12 mouse cellular contexts compared by ENCODE assay signal in genomic region chr11:102288913-102289312, GRCm38 (mm10). TPM values are rescaled to one million over a fixed set of nuclear protein-coding genes. Genes with fewer than 3 reads are reported as not detected.
DNase-seq lines count a peak whose midpoint lies in the region; ATAC-seq and TF ChIP-seq lines count a peak whose summit lies in the region.
"Had no signal": no experiment of that assay in that cellular context is flagged by ENCODE, and none has a peak within 500 bp of the region (broad histone marks: within the 10 kb centered on the region; RNA-seq: fewer than 3 reads in every experiment).

No protein-coding gene starts in this region.

- H3K9ac ChIP-seq in embryonic facial prominence, embryonic 15.5 days: no peak overlapping the region
- H3K9ac ChIP-seq in liver, embryonic 13.5 days: peak overlapping the region; percentile 8; the same call in 1 of the 2 replicates

- no peak for TF ChIP-seq CTCF in layer of hippocampus, adult 2 months (conservative IDR thresholded peaks at IDR 0.05)

- intact Hi-C loops in gastrocnemius, postnatal 14 days (cut with DNase I; ENCODE audit: low total_unique reads): no loop called here

- H3K36me3 ChIP-seq in embryonic facial prominence, embryonic 15.5 days: peaks cover 64% of the 10 kb centered on the region
- H3K36me3 ChIP-seq in liver, embryonic 13.5 days: peaks cover 67% of the 10 kb centered on the region

- no peaks in the 10 kb centered on the region for H3K27me3 ChIP-seq in embryonic facial prominence, embryonic 15.5 days
- H3K27me3 ChIP-seq in liver, embryonic 13.5 days: no peaks in the 10 kb centered on the region
- H3K27me3 ChIP-seq: neural tube, embryonic 12.5 days had no signal

- no peaks in the 10 kb centered on the region for H3K9me3 ChIP-seq in embryonic facial prominence, embryonic 15.5 days (replicated peaks)
- H3K9me3 ChIP-seq in liver, embryonic 13.5 days (replicated peaks): no peaks in the 10 kb centered on the region
- H3K9me3 ChIP-seq: neural tube, embryonic 12.5 days had no signal

- no peak overlapping the region for H3K4me2 ChIP-seq in embryonic facial prominence, embryonic 15.5 days (replicated peaks)
- H3K4me2 ChIP-seq in liver, embryonic 13.5 days: no peak overlapping the region
- H3K4me2 ChIP-seq: neural tube, embryonic 12.5 days had no signal

- H3K4me3 ChIP-seq in layer of hippocampus, adult 2 months: no peak overlapping the region
- no peak overlapping the region for H3K4me3 ChIP-seq in embryonic facial prominence, embryonic 15.5 days (replicated peaks)
- no peak overlapping the region for H3K4me3 ChIP-seq in liver, embryonic 13.5 days (replicated peaks)
- H3K4me3 ChIP-seq: neural tube, embryonic 12.5 days had no signal

- H3K4me1 ChIP-seq in embryonic facial prominence, embryonic 15.5 days: peaks cover 22% of the 10 kb centered on the region
- peaks cover 53% of the 10 kb centered on the region for H3K4me1 ChIP-seq in liver, embryonic 13.5 days (replicated peaks)

- 60% methylated on average over 2 of the region's 2 CpGs for WGBS in embryonic facial prominence, embryonic 15.5 days
- WGBS in liver, embryonic 13.5 days (ENCODE audit: insufficient replicate concordance): 78% methylated on average over 2 of the region's 2 CpGs

- peak; percentile 56 for DNase-seq in gastrocnemius, postnatal 14 days
- no peak for DNase-seq in gastrocnemius, postnatal 25 days
- no peak for DNase-seq in layer of hippocampus, adult 2 months (ENCODE audit: low spot score in 2 of 2)
- no peak for DNase-seq in layer of hippocampus, postnatal 10 days (ENCODE audit: low spot score in 2 of 2)
- DNase-seq in liver, embryonic 13.5 days: no peak
- no peak for DNase-seq in Muller cell, postnatal 12 days (ENCODE audit: inconsistent ontology term)
- DNase-seq: cerebellum, adult 18-20 months; kidney, adult 11 months; right cerebral cortex, postnatal 4 days; thymus, adult 2 months had no signal

- no peak for ATAC-seq in embryonic facial prominence, embryonic 15.5 days (ENCODE audit: insufficient number of reproducible peaks, low FRiP score, low TSS enrichment, low read depth)
- ATAC-seq in liver, embryonic 13.5 days (ENCODE audit: low read depth): no peak

- H3K27ac ChIP-seq in layer of hippocampus, adult 2 months: peak overlapping the region; percentile 46; the same call in 1 of the 2 replicates
- H3K27ac ChIP-seq in embryonic facial prominence, embryonic 15.5 days (replicated peaks): 0 out of 2 replicates have a peak overlapping the region, but pooled peaks have one; percentile 34
- peak overlapping the region; percentile 85 for H3K27ac ChIP-seq in liver, embryonic 13.5 days
- H3K27ac ChIP-seq: neural tube, embryonic 12.5 days had no signal

RNA-seq across cellular contexts. Expression of gene Tmub2, which starts 4.2 kb away (rescaled TPM):
- 10 to 100 TPM; 14.8 to 14.9 TPM for total RNA-seq in gastrocnemius, postnatal 14 days (2021)
- total RNA-seq in gastrocnemius, postnatal 25 days (2021): 10 to 100 TPM; 11.5 to 14.6 TPM
- total RNA-seq in layer of hippocampus, adult 2 months (2021): 10 to 100 TPM; 61.1 to 67.4 TPM
- total RNA-seq in layer of hippocampus, postnatal 10 days (2021): 10 to 100 TPM; 55.2 to 60.4 TPM
- 58.3 and 59.5 TPM in 2 replicates for polyA plus RNA-seq in embryonic facial prominence, embryonic 15.5 days (2015; fragmentation: Nextera tagmentation; extraction: Ambion mirVana)
- polyA plus RNA-seq in liver, embryonic 13.5 days (2015; fragmentation: Nextera tagmentation; extraction: Ambion mirVana): 22.8 and 24.9 TPM in 2 replicates

RNA-seq across cellular contexts. Expression of gene Atxn7l3, which starts 7.5 kb away (rescaled TPM):
- total RNA-seq in gastrocnemius, postnatal 14 days (2021): 10 to 100 TPM; 15.9 to 17.5 TPM
- total RNA-seq in gastrocnemius, postnatal 25 days (2021): 10 to 100 TPM; 12.4 to 13.1 TPM
- total RNA-seq in layer of hippocampus, adult 2 months (2021): 100 to 1,000 TPM; 165 to 169 TPM
- total RNA-seq in layer of hippocampus, postnatal 10 days (2021): 100 to 1,000 TPM; 146 to 150 TPM
- polyA plus RNA-seq in embryonic facial prominence, embryonic 15.5 days (2015; fragmentation: Nextera tagmentation; extraction: Ambion mirVana): 18.4 and 20.0 TPM in 2 replicates
- polyA plus RNA-seq in liver, embryonic 13.5 days (2015; fragmentation: Nextera tagmentation; extraction: Ambion mirVana): 4.6 and 4.9 TPM in 2 replicates

RNA-seq across cellular contexts. Expression of gene Asb16, which starts 20.4 kb away (rescaled TPM):
- total RNA-seq in gastrocnemius, postnatal 14 days (2021): 10 to 100 TPM; 58.9 to 61.2 TPM
- total RNA-seq in gastrocnemius, postnatal 25 days (2021): 10 to 100 TPM; 70.0 to 71.3 TPM
- 1 to 10 TPM; 2.0 TPM for total RNA-seq in layer of hippocampus, adult 2 months (2021)
- under 1 TPM; 0.64 to 0.76 TPM for total RNA-seq in layer of hippocampus, postnatal 10 days (2021)
- polyA plus RNA-seq in embryonic facial prominence, embryonic 15.5 days (2015; fragmentation: Nextera tagmentation; extraction: Ambion mirVana): 0.12 and 0.26 TPM in 2 replicates
- polyA plus RNA-seq in liver, embryonic 13.5 days (2015; fragmentation: Nextera tagmentation; extraction: Ambion mirVana): 0.06 and 0.08 TPM in 2 replicates
- polyA plus RNA-seq: neural tube, embryonic 12.5 days had no signal

RNA-seq across cellular contexts. Expression of gene Ubtf, which starts 30.6 kb away (rescaled TPM):
- 10 to 100 TPM; 38.2 to 45.5 TPM for total RNA-seq in gastrocnemius, postnatal 14 days (2021)
- total RNA-seq in gastrocnemius, postnatal 25 days (2021): 10 to 100 TPM; 36.6 to 37.8 TPM
- total RNA-seq in layer of hippocampus, adult 2 months (2021): 100 to 1,000 TPM; 122 to 138 TPM
- total RNA-seq in layer of hippocampus, postnatal 10 days (2021): 100 to 1,000 TPM; 112 to 125 TPM
- 86.6 and 87.3 TPM in 2 replicates for polyA plus RNA-seq in embryonic facial prominence, embryonic 15.5 days (2015; fragmentation: Nextera tagmentation; extraction: Ambion mirVana)
- polyA plus RNA-seq in liver, embryonic 13.5 days (2015; fragmentation: Nextera tagmentation; extraction: Ambion mirVana): 70.0 and 81.5 TPM in 2 replicates

RNA-seq across cellular contexts. Expression of gene BC030867, which starts 40.2 kb away (rescaled TPM):
- total RNA-seq in gastrocnemius, postnatal 14 days (2021): under 1 TPM; 0.11 to 0.47 TPM
- total RNA-seq in gastrocnemius, postnatal 25 days (2021): not detected
- 1 to 10 TPM; 1.0 to 1.1 TPM for total RNA-seq in layer of hippocampus, adult 2 months (2021)
- 1 to 10 TPM in 1 of 2 experiments, under 1 TPM in 1; 0.94 to 1.0 TPM for total RNA-seq in layer of hippocampus, postnatal 10 days (2021)
- polyA plus RNA-seq in embryonic facial prominence, embryonic 15.5 days (2015; fragmentation: Nextera tagmentation; extraction: Ambion mirVana): 13.6 and 16.0 TPM in 2 replicates
- polyA plus RNA-seq in liver, embryonic 13.5 days (2015; fragmentation: Nextera tagmentation; extraction: Ambion mirVana): 14.6 and 16.4 TPM in 2 replicates

Comparison
In these comparisons a context has a peak if more than half of its experiments do, and no peak if none do; other contexts are left out.
1. H3K27ac ChIP-seq: peak in every context shown above with its lines; median percentile 85 in liver, embryonic 13.5 days; 46 in layer of hippocampus, adult 2 months; 34 in embryonic facial prominence, embryonic 15.5 days.
2. RNA of gene Atxn7l3, which starts 7.5 kb away (total RNA-seq): 165 to 169 TPM in layer of hippocampus, adult 2 months and 146 to 150 TPM in layer of hippocampus, postnatal 10 days; 15.9 to 17.5 TPM in gastrocnemius, postnatal 14 days and 12.4 to 13.1 TPM in gastrocnemius, postnatal 25 days; every median in the first group is over 4 times any median in the second.
3. RNA of gene Asb16, which starts 20.4 kb away (total RNA-seq): 70.0 to 71.3 TPM in gastrocnemius, postnatal 25 days and 58.9 to 61.2 TPM in gastrocnemius, postnatal 14 days; 2.0 TPM in layer of hippocampus, adult 2 months and 0.64 to 0.76 TPM in layer of hippocampus, postnatal 10 days; every median in the first group is over 10 times any median in the second.